Mouse (Mus musculus) gastrocnemius, adult 18-20 months (tissue): ENCODE data around the gene Naa16. TPM values are rescaled to one million over a fixed set of nuclear protein-coding genes. Genes with fewer than 3 reads are reported as not detected.

ENCODE experiments used
- DNase-seq: peaks from one replicate; pipeline ENCODE4 v3.0.0; 2021; ENCODE audit warnings: low spot score
- total RNA-seq, 2 experiments: library from RNA; stranded (reverse); gene quantifications; 2 replicates each; pipeline ENCODE4 v1.2.3; 2021

Gene Naa16
- total RNA-seq, 2 experiments from 2014 or later = 21.7 to 25.2 TPM

GRCm38 (mm10) chr14:79330944-79331561 lies 59.5 kb downstream of the Naa16 start:
- no peak for DNase-seq

DNA sequence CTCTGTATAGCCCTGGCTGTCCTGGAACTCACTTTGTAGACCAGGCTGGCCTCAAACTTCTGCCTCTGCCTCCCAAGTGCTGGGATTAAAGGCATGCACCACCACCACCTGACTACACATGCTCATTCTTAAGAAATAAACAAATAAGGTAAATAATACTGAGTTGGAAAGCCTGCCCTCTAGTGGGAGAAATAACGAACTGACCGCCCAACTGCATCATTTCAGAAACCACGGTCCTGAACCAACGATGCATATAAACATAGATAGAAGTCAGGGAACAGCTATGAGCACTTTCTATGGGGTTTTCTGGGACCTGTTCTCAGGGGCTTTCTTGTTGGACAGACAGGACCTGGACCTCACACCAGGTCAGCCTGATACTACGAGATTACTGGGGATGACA lies 63.5 kb downstream of the Naa16 start:
- DNase-seq = peak; percentile 55

DNA sequence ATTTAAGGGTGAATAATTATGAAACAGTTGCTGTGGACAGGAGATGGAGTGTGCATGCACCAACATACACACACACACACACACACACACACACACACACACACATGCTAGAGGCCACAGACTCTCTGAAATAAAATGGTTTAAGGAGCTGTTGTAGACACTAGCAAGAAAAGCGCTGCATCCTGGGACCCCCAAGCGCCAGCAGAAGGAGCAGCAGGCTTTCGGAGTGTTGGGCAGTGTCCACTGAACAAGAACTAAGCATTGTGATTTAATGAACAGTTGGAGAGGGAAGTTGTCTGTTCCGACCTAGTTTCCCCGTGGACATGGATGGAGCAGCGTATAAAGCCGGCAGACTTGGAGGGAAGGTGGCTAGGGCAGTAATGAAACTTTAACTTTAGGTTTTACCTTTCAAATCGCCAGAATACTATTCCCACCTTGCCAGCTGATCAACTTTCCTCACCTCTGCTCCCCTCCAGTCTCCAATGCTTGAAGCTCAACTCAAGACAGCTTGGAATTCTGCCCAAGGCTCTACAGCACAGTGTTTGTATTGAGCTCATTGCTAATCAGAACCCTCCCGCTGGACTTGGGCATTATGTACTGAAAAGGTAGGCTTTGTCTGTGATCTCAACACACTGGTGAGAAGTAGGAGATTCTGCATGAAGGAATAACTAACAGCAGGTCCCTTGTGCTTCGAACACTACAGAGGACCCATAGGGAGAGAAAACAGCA lies 66.3 kb downstream of the Naa16 start:
- DNase-seq = no peak

DNA sequence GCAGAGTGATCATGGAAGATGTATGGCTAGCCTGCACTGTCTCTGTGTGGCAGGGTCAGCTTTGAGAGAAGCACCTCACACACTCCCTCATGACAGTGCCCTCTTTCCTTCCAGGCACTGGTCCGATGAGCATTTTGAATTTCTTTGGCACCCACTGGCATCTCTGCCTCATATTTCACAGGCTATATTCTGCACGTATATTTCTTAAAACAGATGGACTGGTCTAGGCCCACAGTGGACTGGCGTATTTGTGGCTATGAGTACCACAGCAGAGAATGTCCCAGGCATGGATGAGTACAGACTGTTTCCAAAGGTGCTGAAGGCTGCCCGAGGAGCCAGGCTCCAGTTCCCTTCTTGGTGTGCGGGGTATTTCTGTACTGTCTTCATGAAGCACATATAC lies 68.7 kb downstream of the Naa16 start:
- DNase-seq = peak; percentile 74

- peak; percentile 46 for DNase-seq
These were observed 69.4 kb downstream of the Naa16 start for GRCm38 (mm10) chr14:79321152-79321551.

DNA sequence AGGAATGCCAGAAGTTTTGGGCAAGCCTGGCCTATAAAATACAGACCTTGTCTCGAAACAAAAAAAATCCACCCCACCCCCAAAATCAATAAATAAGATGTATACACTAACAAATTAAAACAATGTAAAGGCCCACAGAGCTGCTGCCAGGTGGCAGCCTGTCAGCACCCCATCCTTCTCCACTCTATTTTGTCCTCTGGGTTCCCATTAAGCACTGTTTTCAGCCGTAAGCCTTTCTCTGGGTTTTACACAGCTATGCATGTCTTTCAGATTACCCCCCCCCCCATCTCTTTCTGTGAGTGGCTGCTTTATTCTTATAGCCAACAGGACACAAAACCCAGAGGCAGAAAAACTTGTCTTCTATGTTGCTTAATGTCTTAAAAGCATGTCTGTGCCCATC lies 73.0 kb downstream of the Naa16 start:
- no peak for DNase-seq

DNA sequence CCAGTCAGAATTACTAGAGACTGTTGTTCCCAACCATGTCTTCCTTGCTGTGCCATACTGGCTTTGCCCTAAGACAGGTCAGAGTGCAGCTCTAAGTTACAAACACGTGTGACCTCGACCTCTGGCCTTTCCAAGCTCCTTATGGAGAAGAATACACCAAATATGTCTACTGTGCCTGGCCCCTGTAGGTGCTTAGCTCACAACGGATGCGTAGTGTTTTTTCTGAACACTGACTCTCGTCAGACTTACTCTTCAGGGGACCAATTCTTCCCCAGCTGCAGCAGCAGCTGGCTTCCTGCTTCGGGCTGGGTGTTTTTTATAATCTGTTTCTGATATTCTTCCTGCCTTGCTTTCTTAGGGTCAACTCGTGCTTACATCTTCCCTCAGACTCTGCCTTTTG lies 74.7 kb downstream of the Naa16 start:
- no peak for DNase-seq

- no peak for DNase-seq
These were observed 76.2 kb downstream of the Naa16 start for GRCm38 (mm10) chr14:79314245-79315010.

DNA sequence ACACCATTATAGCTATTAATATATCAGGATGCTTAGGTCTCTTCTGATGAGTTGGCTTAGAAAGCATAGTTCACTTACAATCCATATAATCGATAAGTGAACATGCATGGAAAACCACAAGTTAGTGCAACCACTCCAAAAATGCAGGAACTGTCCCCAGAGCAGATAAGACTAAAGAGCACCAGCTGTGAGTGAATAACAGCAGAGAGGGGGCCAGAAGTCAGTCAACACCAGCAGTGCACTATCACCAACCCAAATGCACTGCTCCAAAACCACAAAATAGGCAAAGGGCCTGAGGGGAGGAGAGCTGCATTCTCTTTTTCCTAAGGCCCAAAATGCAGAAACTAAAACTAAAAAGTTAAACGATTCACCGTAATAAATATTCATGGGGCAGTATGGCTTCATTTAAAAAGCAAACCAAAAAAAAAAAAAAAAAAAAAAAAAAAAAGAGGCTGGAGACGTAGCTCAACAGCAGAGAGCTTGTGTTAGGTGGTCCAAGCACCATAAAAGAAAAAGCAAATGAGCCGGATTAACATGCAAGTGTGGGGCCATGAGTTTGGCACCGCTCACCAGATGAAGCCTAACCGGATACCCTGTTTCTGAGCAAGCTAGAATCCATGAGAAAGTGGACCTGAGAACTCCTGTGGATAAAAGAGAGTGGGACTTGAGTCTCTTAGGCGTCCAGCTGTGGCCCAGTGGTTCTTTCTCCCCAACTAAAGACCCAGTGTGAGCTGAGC lies 77.0 kb downstream of the Naa16 start:
- no peak for DNase-seq

GRCm38 (mm10) chr14:79312719-79313118 lies 77.9 kb downstream of the Naa16 start:
- DNase-seq = no peak

- no peak for DNase-seq
These were observed 78.6 kb downstream of the Naa16 start for GRCm38 (mm10) chr14:79311918-79312454.

- DNase-seq = no peak
These were observed 81.5 kb downstream of the Naa16 start for GRCm38 (mm10) chr14:79309115-79309514.

- no peak for DNase-seq
These were observed 82.2 kb downstream of the Naa16 start for GRCm38 (mm10) chr14:79308364-79308763.

GRCm38 (mm10) chr14:79307908-79308307 lies 82.7 kb downstream of the Naa16 start:
- no peak for DNase-seq

DNA sequence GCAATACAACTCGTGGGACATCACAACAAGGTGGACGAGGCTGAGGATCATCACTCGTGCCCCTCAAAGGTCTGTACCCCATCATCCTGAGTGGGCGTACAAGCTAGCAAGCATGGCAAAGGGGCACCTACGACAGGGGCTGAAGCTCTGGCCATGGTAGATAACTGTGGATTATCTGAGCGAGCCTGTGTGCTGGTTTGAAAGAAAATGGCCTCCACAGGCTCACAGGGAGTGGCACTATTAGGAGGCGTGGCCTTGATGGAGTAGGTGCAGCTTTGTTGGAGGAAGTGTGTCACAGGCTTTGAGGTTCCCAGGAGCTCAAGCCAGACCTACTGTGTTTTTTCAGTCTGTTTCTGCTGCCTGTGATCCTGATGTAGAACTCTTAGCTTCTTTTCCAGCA lies 83.4 kb downstream of the Naa16 start:
- DNase-seq = no peak

- peak; percentile 70 for DNase-seq
These were observed 85.6 kb downstream of the Naa16 start for GRCm38 (mm10) chr14:79304873-79305464.

GRCm38 (mm10) chr14:79303150-79303549 lies 87.4 kb downstream of the Naa16 start:
- no peak for DNase-seq

- peak; percentile 95 for DNase-seq
These were observed 89.1 kb downstream of the Naa16 start, which contains the start of gene Rgcc for GRCm38 (mm10) chr14:79301466-79301875. TSS of gene Rgcc (minus strand) at chr14:79301645.

DNA sequence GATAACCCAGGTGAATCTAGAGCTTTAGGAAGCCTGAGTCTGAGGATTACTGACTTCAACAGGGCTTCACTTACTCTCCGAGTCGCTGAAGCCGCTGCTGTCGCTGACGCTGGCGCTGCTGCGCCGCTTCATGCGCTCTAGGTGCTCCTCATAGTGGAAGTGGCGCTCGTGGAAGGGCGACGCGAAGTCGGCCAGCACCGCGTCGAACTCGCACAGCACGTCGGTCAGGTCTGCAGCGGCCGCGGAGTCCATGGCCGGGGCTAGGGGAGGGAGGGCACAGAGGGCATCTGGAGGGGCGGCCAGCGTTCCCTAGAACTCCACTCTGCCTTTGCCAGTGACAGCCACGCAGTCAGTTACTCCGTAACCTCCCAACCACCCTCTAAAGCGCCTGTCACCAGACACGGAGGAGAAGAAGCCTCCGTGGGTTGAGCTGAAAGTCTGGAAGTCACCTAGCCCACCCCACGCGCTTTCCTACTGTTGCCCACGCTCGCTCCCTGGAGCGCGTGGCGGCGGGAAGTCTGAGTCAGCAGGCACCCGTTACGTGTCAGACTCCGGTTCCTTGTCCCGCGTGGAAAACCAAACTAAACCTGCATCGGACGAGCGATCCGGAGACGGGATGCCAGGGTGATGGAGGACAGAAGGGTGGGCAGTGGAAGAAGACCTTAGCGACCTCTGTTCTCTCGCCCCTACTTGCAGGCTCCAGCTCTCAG lies 89.8 kb downstream of the Naa16 start:
- DNase-seq = no peak

- DNase-seq = no peak
These were observed 90.8 kb downstream of the Naa16 start for GRCm38 (mm10) chr14:79299796-79300195.
